Comparison of ENCODE assay signal across 1 mouse cellular context in the genomic region with DNA sequence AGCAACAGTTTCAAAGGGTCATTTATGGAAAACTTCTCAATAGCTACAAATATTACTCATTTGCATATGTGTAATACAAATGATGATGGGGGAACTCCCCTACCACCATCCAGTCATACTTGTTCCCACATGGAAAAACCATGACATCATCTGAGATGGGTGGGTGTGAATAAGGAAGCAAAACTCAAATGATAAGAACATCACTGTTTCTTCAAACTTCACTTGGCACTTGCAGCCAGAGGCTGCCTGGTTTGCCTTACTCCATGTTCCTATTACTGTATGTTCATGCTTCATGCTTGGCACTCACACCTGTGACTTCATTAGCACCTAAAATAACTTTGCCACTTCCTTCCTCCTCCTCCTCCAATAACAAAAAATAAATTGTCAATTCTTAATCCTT.
TF ChIP-seq lines count a peak whose summit lies in the region.

No protein-coding gene starts in this region.

TF ChIP-seq in CH12.LX, 34 proteins besides CTCF, POLR2A, EP300 and RAD21:
- peak; percentile 62; the same call in 1 of the 2 replicates for TF ChIP-seq ZNF384 (IDR thresholded peaks at IDR 0.05; ENCODE audit: low read depth, low read length)
- TF ChIP-seq MXI1 (IDR thresholded peaks at IDR 0.05; ENCODE audit: low read depth, low read length): peak; percentile 70; the same call in 1 of the 2 replicates
- no peak for TF ChIP-seq USF1 (IDR thresholded peaks at IDR 0.05; ENCODE audit: low read depth, low read length)
- peak; percentile 97 for TF ChIP-seq MEF2A (IDR thresholded peaks at IDR 0.05; ENCODE audit: borderline replicate concordance, low read depth, low read length)
- peak; percentile 100 for TF ChIP-seq JUN (IDR thresholded peaks at IDR 0.05; ENCODE audit: insufficient read depth, low read depth, low read length)
- peak; percentile 55 for TF ChIP-seq HCFC1 (IDR thresholded peaks at IDR 0.05; ENCODE audit: low read depth, low read length)
- TF ChIP-seq E2F4 (IDR thresholded peaks at IDR 0.05; ENCODE audit: insufficient replicate concordance, low read depth, low read length): 0 out of 2 replicates have a peak, but pooled peaks have one; percentile 72
- no peak for TF ChIP-seq UBTF (IDR thresholded peaks at IDR 0.05; ENCODE audit: low read depth, low read length)
- TF ChIP-seq PAX5 (IDR thresholded peaks at IDR 0.05; ENCODE audit: low read length): no peak
- TF ChIP-seq SMC3 (IDR thresholded peaks at IDR 0.05; ENCODE audit: low read depth, low read length): 0 out of 2 replicates have a peak, but pooled peaks have one; percentile 7
- TF ChIP-seq CHD2 (IDR thresholded peaks at IDR 0.05; ENCODE audit: low read length): peak; percentile 88
- TF ChIP-seq ZC3H11A (IDR thresholded peaks at IDR 0.05; ENCODE audit: low read depth, low read length): no peak
- TF ChIP-seq ETS1 (conservative IDR thresholded peaks at IDR 0.05; ENCODE audit: low read depth, low read length): peak; percentile 99
- peak; percentile 82; the same call in 1 of the 2 replicates for TF ChIP-seq POLR2AphosphoS2 (IDR thresholded peaks at IDR 0.05; ENCODE audit: low read depth, low read length)
- peak; percentile 99 for TF ChIP-seq RCOR1 (conservative IDR thresholded peaks at IDR 0.05; ENCODE audit: low read depth, low read length)
- peak; percentile 98 for TF ChIP-seq SIN3A (IDR thresholded peaks at IDR 0.05; ENCODE audit: low read length)
- peak; percentile 79 for TF ChIP-seq ELF1 (IDR thresholded peaks at IDR 0.05; ENCODE audit: low read depth, low read length)
- TF ChIP-seq TBP (conservative IDR thresholded peaks at IDR 0.05; ENCODE audit: low read depth, low read length): peak; percentile 81
- TF ChIP-seq MYC (IDR thresholded peaks at IDR 0.05; ENCODE audit: low read depth, low read length): peak; percentile 94
- TF ChIP-seq ZKSCAN1 (IDR thresholded peaks at IDR 0.05; ENCODE audit: borderline replicate concordance, low read depth, low read length): no peak
- TF ChIP-seq ZMIZ1 (IDR thresholded peaks at IDR 0.05; ENCODE audit: low read depth, low read length): no peak; the same call in 1 of the 2 replicates
- TF ChIP-seq BHLHE40 (IDR thresholded peaks at IDR 0.05; ENCODE audit: low read depth, low read length): peak; percentile 86
- no peak for TF ChIP-seq NRF1 (IDR thresholded peaks at IDR 0.05; ENCODE audit: low read depth, low read length)
- TF ChIP-seq NELFE (IDR thresholded peaks at IDR 0.05; ENCODE audit: low read depth, low read length): peak; percentile 37; the same call in 1 of the 2 replicates
- no peak for TF ChIP-seq USF2 (conservative IDR thresholded peaks at IDR 0.05; ENCODE audit: low read depth, low read length)
- TF ChIP-seq MAFK (IDR thresholded peaks at IDR 0.05; ENCODE audit: insufficient replicate concordance, low read length): peak; percentile 83
- TF ChIP-seq MAX (IDR thresholded peaks at IDR 0.05; ENCODE audit: low read length): peak; percentile 79; the same call in 1 of the 2 replicates
- TF ChIP-seq MAZ (IDR thresholded peaks at IDR 0.05; ENCODE audit: low read depth, low read length): peak; percentile 95
- 0 out of 2 replicates have a peak, but pooled peaks have one; percentile 10 for TF ChIP-seq GABPA (IDR thresholded peaks at IDR 0.05; ENCODE audit: insufficient replicate concordance, low read depth, low read length)
- no peak for TF ChIP-seq KAT2A (IDR thresholded peaks at IDR 0.05; ENCODE audit: insufficient replicate concordance, low read length)
- TF ChIP-seq CHD1 (IDR thresholded peaks at IDR 0.05; ENCODE audit: low read depth, low read length): no peak; the same call in none of the 2 replicates
- TF ChIP-seq JUND (conservative IDR thresholded peaks at IDR 0.05; ENCODE audit: low read depth, low read length): peak; percentile 100
- peak; percentile 97 for TF ChIP-seq IRF4 (IDR thresholded peaks at IDR 0.05; ENCODE audit: low read depth, low read length)
- TF ChIP-seq TCF12 (IDR thresholded peaks at IDR 0.05; ENCODE audit: low read depth, low read length): peak; percentile 94
